Mouse (Mus musculus) heart, embryonic 12.5 days (tissue): Measurements from ENCODE around the gene Olfr1040. TPM values are rescaled to one million over a fixed set of nuclear protein-coding genes. Genes with fewer than 3 reads are reported as not detected.
"Not testable (repeated sequence)": the region's sequence is repeated elsewhere in the genome, so short reads cannot be mapped to it uniquely, and the experiment has no call there.

Experiments used
- ATAC-seq: fragments of 200-750 bp; cut with Nextera tagmentation; 2 replicates; pipeline ENCODE4 v1.8.0; 2017; ENCODE audit warnings: moderate TSS enrichment, moderate library complexity; ENCODE audit not compliant: insufficient number of reproducible peaks, low FRiP score
- H3K27ac ChIP-seq: fragments of 300-500 bp; sonication (generic); 2 replicates; pipeline ENCODE4 v1.5.1; 2016; ENCODE audit warnings: mild to moderate bottlenecking, moderate library complexity; ENCODE audit not compliant: poor library complexity, severe bottlenecking
- H3K27me3 ChIP-seq: fragments of 300-500 bp; sonication (generic); replicated peaks from 2 replicates; pipeline ENCODE4 v1.6.1; 2016; ENCODE audit warnings: mild to moderate bottlenecking, moderate library complexity
- H3K36me3 ChIP-seq: fragments of 300-500 bp; sonication (generic); 2 replicates; pipeline ENCODE4 v1.6.1; 2016; ENCODE audit warnings: mild to moderate bottlenecking, moderate library complexity
- H3K4me1 ChIP-seq: fragments of 300-500 bp; sonication (generic); replicated peaks from 2 replicates; pipeline ENCODE4 v1.6.1; 2016; ENCODE audit warnings: mild to moderate bottlenecking
- H3K4me2 ChIP-seq: fragments of 300-500 bp; sonication (generic); 2 replicates; pipeline ENCODE4 v1.6.1; 2016; ENCODE audit warnings: mild to moderate bottlenecking, moderate library complexity
- H3K4me3 ChIP-seq: fragments of 300-500 bp; sonication (generic); 2 replicates; pipeline ENCODE4 v1.5.1; 2016; ENCODE audit warnings: mild to moderate bottlenecking
- H3K9ac ChIP-seq: fragments of 300-500 bp; sonication (generic); 2 replicates; pipeline ENCODE4 v1.6.1; 2016; ENCODE audit warnings: mild to moderate bottlenecking, moderate library complexity
- H3K9me3 ChIP-seq: fragments of 300-500 bp; sonication (generic); replicated peaks from 2 replicates; pipeline ENCODE4 v1.6.1; 2016; ENCODE audit warnings: mild to moderate bottlenecking, moderate library complexity
- WGBS: fragments of 180-500 bp; shearing (Covaris S2); methylation state at CpG from one replicate; pipeline ENCODE4 v1.1.7; 2016; 5-methylcytosine and 5-hydroxymethylcytosine counted together
- polyA plus RNA-seq: library from polyadenylated mRNA; unstranded; fragments of >200 nt; fragmentation: Nextera tagmentation; extraction: Ambion mirVana; gene quantifications from 2 replicates; pipeline ENCODE4 v1.2.1, GENCODE M21; 2016

Olfr1040 gene
- not detected in 2 replicates for polyA plus RNA-seq

DNA sequence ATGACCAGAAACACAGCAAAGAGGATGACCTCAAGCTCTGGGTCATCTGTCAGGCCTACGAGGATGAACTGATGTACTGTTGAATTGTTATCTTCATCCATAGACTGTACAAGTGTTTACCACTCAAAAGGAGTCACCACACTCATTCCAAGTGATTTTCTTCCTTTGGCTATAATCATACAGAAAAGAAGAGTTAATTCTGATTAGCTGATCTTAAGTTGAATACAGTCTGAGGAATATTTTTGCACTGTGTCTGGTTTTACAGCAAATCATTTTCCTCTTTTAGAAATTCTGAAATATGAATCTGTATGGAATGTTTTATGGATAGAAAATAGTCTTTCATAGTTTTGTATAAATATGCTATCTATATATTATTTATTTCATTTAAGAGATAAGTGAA, at the start of gene Olfr1040:
TSS of gene Olfr1040 (minus strand) at position 101 of the 400 bp plus-strand sequence.
- H3K4me2 ChIP-seq: no peak within 1 kb of the TSS
- ATAC-seq: no peak
- H3K27ac ChIP-seq: no peak within 1 kb of the TSS
- H3K36me3 ChIP-seq: no peaks in the 10 kb centered on the region
- H3K27me3 ChIP-seq: no peaks in the 10 kb centered on the region
- H3K4me3 ChIP-seq: no peak within 1 kb of the TSS
- H3K4me1 ChIP-seq: no peaks in the 10 kb centered on the region
- H3K9me3 ChIP-seq: no peaks in the 10 kb centered on the region
- H3K9ac ChIP-seq: no peak within 1 kb of the TSS
- 88% methylated on average over 1 of the region's 1 CpGs for WGBS

- 35% methylated on average over 1 of the region's 1 CpGs for WGBS
Measured at GRCm38 (mm10) chr2:86195863-86196262, 49.3 kb upstream of the Olfr1040 start.

DNA sequence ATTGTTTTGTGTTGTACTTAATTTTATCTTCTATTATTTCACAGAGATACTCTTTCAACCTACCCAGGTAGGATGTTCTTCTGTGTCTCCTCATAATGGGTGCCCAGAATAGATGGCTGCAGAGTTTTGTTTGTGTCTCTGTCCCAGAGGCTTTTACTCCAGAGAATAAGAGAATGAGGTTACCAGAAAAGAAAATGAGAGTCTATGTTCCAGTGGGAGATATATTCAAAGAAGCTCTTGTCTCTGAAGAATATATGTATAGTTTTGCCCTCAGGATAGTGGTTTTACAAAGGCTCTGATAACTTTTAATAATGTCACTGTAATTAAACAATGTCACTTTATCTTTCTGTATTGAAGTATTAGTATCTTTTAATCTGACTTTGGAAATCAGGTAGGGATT, 39.1 kb upstream of the Olfr1040 start, which contains the start of gene Olfr52:
TSS of gene Olfr52 (minus strand) at position 101 of the 400 bp plus-strand sequence.
- ATAC-seq: no peak
- no peaks in the 10 kb centered on the region for H3K27me3 ChIP-seq
- no peaks in the 10 kb centered on the region for H3K4me1 ChIP-seq
- no peaks in the 10 kb centered on the region for H3K9me3 ChIP-seq
- no peak within 1 kb of the TSS for H3K9ac ChIP-seq
- no peak within 1 kb of the TSS for H3K27ac ChIP-seq
- no peak within 1 kb of the TSS for H3K4me2 ChIP-seq
- no peak within 1 kb of the TSS for H3K4me3 ChIP-seq
- no peaks in the 10 kb centered on the region for H3K36me3 ChIP-seq

More at GRCm38 (mm10) chr2:86195863-86196262, 49.3 kb upstream of the Olfr1040 start:
- Histone ChIP-seq H3K36me3 (no peaks in the 10 kb centered on the region), H3K9ac (no peak overlapping the region), H3K27me3 (no peaks in the 10 kb centered on the region), H3K4me2 (no peak overlapping the region), H3K9me3 (0 out of 2 replicates have a peak, but pooled peaks cover 7% of the 10 kb centered on the region), H3K27ac (no peak overlapping the region), H3K4me3 (no peak overlapping the region), H3K4me1 (no peaks in the 10 kb centered on the region)
- ATAC-seq: no peak

DNA sequence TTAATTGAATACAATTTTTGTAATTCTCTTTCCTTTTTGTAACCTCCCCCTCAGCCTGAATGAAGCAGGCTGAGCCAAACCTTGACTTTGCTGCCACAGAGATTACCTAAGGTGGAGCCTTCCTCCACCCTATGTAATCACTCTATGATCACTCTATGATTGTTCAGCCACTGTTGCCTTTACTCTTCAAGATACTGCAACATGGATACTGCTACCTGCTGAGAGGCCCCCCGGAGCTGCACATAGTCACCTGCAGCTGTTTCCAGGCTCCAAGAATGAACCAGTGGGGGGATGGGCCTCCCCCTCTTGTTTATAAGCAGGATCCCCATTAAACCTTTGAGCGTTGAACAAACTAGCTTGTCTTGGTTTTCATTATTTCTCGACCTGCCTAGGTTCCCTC, 33.4 kb upstream of the Olfr1040 start:
- no peaks in the 10 kb centered on the region for H3K9me3 ChIP-seq
- no peak overlapping the region for H3K9ac ChIP-seq
- no peak overlapping the region for H3K4me2 ChIP-seq
- H3K4me1 ChIP-seq: no peaks in the 10 kb centered on the region
- no peak for ATAC-seq
- H3K4me3 ChIP-seq: no peak overlapping the region
- H3K27me3 ChIP-seq: no peaks in the 10 kb centered on the region
- no peak overlapping the region for H3K27ac ChIP-seq
- WGBS: 81% methylated on average over 3 of the region's 3 CpGs
- no peaks in the 10 kb centered on the region for H3K36me3 ChIP-seq

GRCm38 (mm10) chr2:86177720-86178119, 31.2 kb upstream of the Olfr1040 start, which contains the start of gene Olfr1044:
TSS of gene Olfr1044 (minus strand) at chr2:86177820.
- Histone ChIP-seq H3K9me3 (no peaks in the 10 kb centered on the region), H3K4me2 (no peak within 1 kb of the TSS), H3K4me1 (no peaks in the 10 kb centered on the region), H3K27ac (no peak within 1 kb of the TSS), H3K36me3 (no peaks in the 10 kb centered on the region), H3K27me3 (no peaks in the 10 kb centered on the region), H3K9ac (no peak within 1 kb of the TSS), H3K4me3 (no peak within 1 kb of the TSS)
- no peak for ATAC-seq

DNA sequence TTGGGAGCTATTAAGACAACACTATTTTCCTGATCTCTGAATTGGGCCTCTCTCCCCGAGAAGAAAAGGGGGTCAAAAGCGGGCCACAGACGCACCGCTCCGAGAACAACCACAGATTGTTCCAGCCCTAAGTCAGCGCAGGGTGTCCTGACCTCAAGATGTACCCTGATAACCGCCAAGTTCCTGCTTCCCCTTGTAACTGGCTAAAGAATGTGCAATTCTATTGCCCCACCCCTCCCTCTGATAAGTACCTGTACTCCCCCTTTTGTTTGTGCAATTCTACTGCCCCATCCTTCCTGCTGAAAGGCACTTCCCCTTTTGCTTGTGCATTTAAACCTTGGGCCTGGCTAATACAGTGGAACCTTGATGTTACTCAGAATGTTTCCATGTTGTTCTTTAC, 28.9 kb upstream of the Olfr1040 start:
- H3K9me3 ChIP-seq, ATAC-seq, H3K4me2 ChIP-seq, H3K27me3 ChIP-seq, H3K4me3 ChIP-seq, H3K36me3 ChIP-seq, H3K27ac ChIP-seq, H3K4me1 ChIP-seq, H3K9ac ChIP-seq: not testable (repeated sequence)
- WGBS: 77% methylated on average over 7 of the region's 7 CpGs

DNA sequence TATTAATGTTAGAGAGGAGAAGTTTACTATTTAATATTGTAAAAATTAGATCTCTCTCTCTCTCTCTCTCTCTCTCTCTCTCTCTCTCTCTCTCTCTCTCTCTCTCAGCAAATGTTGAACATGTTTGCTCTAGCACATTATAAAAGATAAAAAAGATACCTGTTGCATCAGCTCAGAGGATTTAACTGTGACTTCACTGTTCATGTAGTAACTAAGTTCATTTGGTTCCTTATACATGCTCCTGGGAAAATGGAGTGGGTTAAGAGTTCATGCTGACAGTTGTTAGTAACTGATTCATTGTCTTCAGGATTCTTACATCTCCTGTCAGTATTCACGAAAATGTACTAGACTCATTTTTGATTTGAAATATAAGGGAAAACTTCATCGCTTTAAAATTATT, 20.9 kb upstream of the Olfr1040 start, which contains the start of gene Olfr1043:
TSS of gene Olfr1043 (minus strand) at position 101 of the 400 bp plus-strand sequence.
- no peak within 1 kb of the TSS for H3K4me3 ChIP-seq
- no peaks in the 10 kb centered on the region for H3K36me3 ChIP-seq
- no peaks in the 10 kb centered on the region for H3K9me3 ChIP-seq
- H3K9ac ChIP-seq: no peak within 1 kb of the TSS
- no peak for ATAC-seq
- H3K4me1 ChIP-seq: no peaks in the 10 kb centered on the region
- no peak within 1 kb of the TSS for H3K27ac ChIP-seq
- 74% methylated on average over 2 of the region's 2 CpGs for WGBS
- H3K4me2 ChIP-seq: no peak within 1 kb of the TSS
- no peaks in the 10 kb centered on the region for H3K27me3 ChIP-seq

DNA sequence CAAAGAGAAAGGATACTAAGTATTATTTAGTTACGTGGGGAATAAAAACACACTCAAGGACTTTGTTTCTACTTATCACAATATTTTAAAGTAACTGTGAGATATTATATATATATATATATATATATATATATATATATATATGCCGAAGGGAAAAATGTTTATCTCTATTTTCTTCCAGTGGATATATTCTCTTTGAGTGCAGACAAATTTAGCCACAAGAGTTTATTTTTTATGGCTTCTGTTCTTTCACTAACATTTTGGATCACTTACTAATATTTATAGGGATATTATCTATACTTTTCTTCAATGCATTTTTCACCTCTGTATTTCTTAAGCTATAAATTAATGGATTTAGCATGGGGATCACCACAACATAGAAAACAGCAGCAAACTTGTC, 15.2 kb upstream of the Olfr1040 start, which contains the start of gene Olfr1042:
TSS of gene Olfr1042 (minus strand) at position 101 of the 400 bp plus-strand sequence.
- no peak within 1 kb of the TSS for H3K27ac ChIP-seq
- H3K4me2 ChIP-seq: no peak within 1 kb of the TSS
- no peak within 1 kb of the TSS for H3K9ac ChIP-seq
- no peak for ATAC-seq
- no peak within 1 kb of the TSS for H3K4me3 ChIP-seq
- H3K36me3 ChIP-seq: no peaks in the 10 kb centered on the region
- H3K4me1 ChIP-seq: no peaks in the 10 kb centered on the region
- no peaks in the 10 kb centered on the region for H3K9me3 ChIP-seq
- H3K27me3 ChIP-seq: no peaks in the 10 kb centered on the region
- 78% methylated on average over 2 of the region's 2 CpGs for WGBS

- no peaks in the 10 kb centered on the region for H3K27me3 ChIP-seq
- 81% methylated on average over 1 of the region's 1 CpGs for WGBS
- no peaks in the 10 kb centered on the region for H3K4me1 ChIP-seq
- H3K9me3 ChIP-seq: no peaks in the 10 kb centered on the region
- H3K36me3 ChIP-seq: no peaks in the 10 kb centered on the region
- no peak within 1 kb of the TSS for H3K4me2 ChIP-seq
- no peak within 1 kb of the TSS for H3K4me3 ChIP-seq
- no peak within 1 kb of the TSS for H3K27ac ChIP-seq
- no peak within 1 kb of the TSS for H3K9ac ChIP-seq
- ATAC-seq: no peak
Measured at GRCm38 (mm10) chr2:86135828-86136227, 10.7 kb downstream of the Olfr1040 start, which contains the start of gene Olfr1039. TSS of gene Olfr1039 (minus strand) at chr2:86135928.

Other genes starting within 250 kb of the Olfr1040 start
- not detected in 2 replicates for gene Olfr1024, start 241.7 kb downstream of the Olfr1040 start, polyA plus RNA-seq
- gene Olfr1025-ps1, start 231.5 kb downstream of the Olfr1040 start, polyA plus RNA-seq: not detected in 2 replicates
- gene Olfr1026, start 225.2 kb downstream of the Olfr1040 start, polyA plus RNA-seq: not detected in 2 replicates
- gene Olfr1028, start 196.3 kb downstream of the Olfr1040 start, polyA plus RNA-seq: not detected in 2 replicates
- not detected in 2 replicates for gene Olfr1029, start 172.8 kb downstream of the Olfr1040 start, polyA plus RNA-seq
- gene Olfr1030, start 167.5 kb downstream of the Olfr1040 start, polyA plus RNA-seq: not detected in 2 replicates
- not detected in 2 replicates for gene Olfr1031, start 156.4 kb downstream of the Olfr1040 start, polyA plus RNA-seq
- gene Olfr1032, start 141.2 kb downstream of the Olfr1040 start, polyA plus RNA-seq: not detected in 2 replicates
- gene Olfr1033, start 126.1 kb downstream of the Olfr1040 start, polyA plus RNA-seq: 1.3 and 1.4 TPM in 2 replicates
- gene Olfr1034, start 100.9 kb downstream of the Olfr1040 start, polyA plus RNA-seq: not detected in 2 replicates
- gene Olfr1036, start 72.7 kb downstream of the Olfr1040 start, polyA plus RNA-seq: not detected in 2 replicates
- not detected in 2 replicates for gene Olfr1037, start 59.3 kb downstream of the Olfr1040 start, polyA plus RNA-seq
- not detected in 2 replicates for gene Olfr1039, start 10.8 kb downstream of the Olfr1040 start, polyA plus RNA-seq
- not detected in 2 replicates for gene Olfr1042, start 15.1 kb upstream of the Olfr1040 start, polyA plus RNA-seq
- gene Olfr1043, start 20.8 kb upstream of the Olfr1040 start, polyA plus RNA-seq: not detected in 2 replicates
- not detected in 2 replicates for gene Olfr1044, start 31.1 kb upstream of the Olfr1040 start, polyA plus RNA-seq
- not detected in 2 replicates for gene Olfr52, start 39.0 kb upstream of the Olfr1040 start, polyA plus RNA-seq
- not detected in 2 replicates for gene Olfr1045, start 56.3 kb upstream of the Olfr1040 start, polyA plus RNA-seq
- gene Olfr1046, start 72.6 kb upstream of the Olfr1040 start, polyA plus RNA-seq: not detected in 2 replicates
- gene Olfr1047, start 84.7 kb upstream of the Olfr1040 start, polyA plus RNA-seq: not detected in 2 replicates
- not detected in 2 replicates for gene Olfr1048, start 93.6 kb upstream of the Olfr1040 start, polyA plus RNA-seq
- not detected in 2 replicates for gene Olfr1049, start 111.6 kb upstream of the Olfr1040 start, polyA plus RNA-seq
- gene Olfr1051, start 132.4 kb upstream of the Olfr1040 start, polyA plus RNA-seq: not detected in 2 replicates
- not detected in 2 replicates for gene Olfr1052, start 145.7 kb upstream of the Olfr1040 start, polyA plus RNA-seq
- gene Olfr1053, start 168.6 kb upstream of the Olfr1040 start, polyA plus RNA-seq: not detected in 2 replicates
- gene Olfr1054, start 188.7 kb upstream of the Olfr1040 start, polyA plus RNA-seq: not detected in 2 replicates
- not detected in 2 replicates for gene Olfr1055, start 203.6 kb upstream of the Olfr1040 start, polyA plus RNA-seq
- gene Olfr1056, start 215.7 kb upstream of the Olfr1040 start, polyA plus RNA-seq: not detected in 2 replicates
- gene Olfr1057, start 231.7 kb upstream of the Olfr1040 start, polyA plus RNA-seq: not detected in 2 replicates
- gene Olfr1058, start 241.8 kb upstream of the Olfr1040 start, polyA plus RNA-seq: not detected in 2 replicates